8 mouse cellular contexts compared by ENCODE assay signal in genomic region chr4:126057207-126058133, GRCm38 (mm10). TPM values are rescaled to one million over a fixed set of nuclear protein-coding genes. Genes with fewer than 3 reads are reported as not detected.
DNase-seq lines count a peak whose midpoint lies in the region; ATAC-seq and TF ChIP-seq lines count a peak whose summit lies in the region.

No protein-coding gene starts in this region.

- no peaks in the 10 kb centered on the region for H3K9me3 ChIP-seq in erythroblast, embryonic 14.5 days (ENCODE audit: control insufficient read depth, low read length)
- no peaks in the 10 kb centered on the region for H3K9me3 ChIP-seq in limb, embryonic 15.5 days
- H3K9me3 ChIP-seq in stomach, embryonic 14.5 days (ENCODE audit: control insufficient read depth, low read depth, low read length) = no peaks in the 10 kb centered on the region

- 13% methylated on average over 19 of the region's 19 CpGs for WGBS in limb, embryonic 15.5 days
- 14% methylated on average over 19 of the region's 19 CpGs for WGBS in stomach, embryonic 14.5 days

- H3K27me3 ChIP-seq in testis, adult 2 months (ENCODE audit: control insufficient read depth, insufficient read depth, low read length) = no peaks in the 10 kb centered on the region
- H3K27me3 ChIP-seq in erythroblast, embryonic 14.5 days (ENCODE audit: control insufficient read depth) = no peaks in the 10 kb centered on the region
- H3K27me3 ChIP-seq in limb, embryonic 15.5 days = no peaks in the 10 kb centered on the region
- no peaks in the 10 kb centered on the region for H3K27me3 ChIP-seq in stomach, embryonic 14.5 days (ENCODE audit: control insufficient read depth, insufficient read depth, low read length)

- H3K4me1 ChIP-seq in testis, adult 2 months (ENCODE audit: control insufficient read depth, insufficient read depth, low read length) = peaks cover 3% of the 10 kb centered on the region; the same call in 1 of the 2 replicates
- H3K4me1 ChIP-seq in erythroblast, embryonic 14.5 days (ENCODE audit: control insufficient read depth) = peaks cover 31% of the 10 kb centered on the region
- H3K4me1 ChIP-seq in limb, embryonic 15.5 days = peaks cover 17% of the 10 kb centered on the region
- 0 out of 2 replicates have a peak, but pooled peaks cover 10% of the 10 kb centered on the region for H3K4me1 ChIP-seq in stomach, embryonic 14.5 days (ENCODE audit: control insufficient read depth, insufficient read depth, low read length)

- peak overlapping the region; percentile 99 for H3K4me3 ChIP-seq in testis, adult 2 months (ENCODE audit: control insufficient read depth, low read depth, low read length)
- H3K4me3 ChIP-seq in erythroblast, embryonic 14.5 days (replicated peaks) = peak overlapping the region; percentile 77
- H3K4me3 ChIP-seq in limb, embryonic 15.5 days = peak overlapping the region; percentile 76
- H3K4me3 ChIP-seq in stomach, embryonic 14.5 days (ENCODE audit: low read depth, low read length) = peak overlapping the region; percentile 51

- DNase-seq in testis, postnatal 14 days (ENCODE audit: low spot score) = no peak
- DNase-seq in layer of hippocampus, postnatal 36 days = no peak
- no peak for DNase-seq in MN1 (ENCODE audit: low spot score)
- no peak for DNase-seq in adrenal gland, adult 2 months

- peaks cover 2% of the 10 kb centered on the region; the same call in 1 of the 2 replicates for H3K36me3 ChIP-seq in testis, adult 2 months (ENCODE audit: control insufficient read depth, insufficient read depth, low read length)
- peaks cover 36% of the 10 kb centered on the region for H3K36me3 ChIP-seq in erythroblast, embryonic 14.5 days (ENCODE audit: control insufficient read depth)
- peaks cover 38% of the 10 kb centered on the region for H3K36me3 ChIP-seq in limb, embryonic 15.5 days
- peaks cover 12% of the 10 kb centered on the region; the same call in 1 of the 2 replicates for H3K36me3 ChIP-seq in stomach, embryonic 14.5 days (ENCODE audit: control insufficient read depth, insufficient read depth, low read length)

- no peak for TF ChIP-seq CTCF in testis, adult 2 months (IDR thresholded peaks at IDR 0.05; ENCODE audit: control insufficient read depth, insufficient read depth, insufficient replicate concordance, low read depth, low read length)

- no peak for TF ChIP-seq POLR2A in testis, adult 2 months (IDR thresholded peaks at IDR 0.05; ENCODE audit: control insufficient read depth, low read depth, low read length)

- H3K27ac ChIP-seq in testis, adult 2 months (ENCODE audit: control insufficient read depth, insufficient read depth, low read depth, low read length) = peak overlapping the region; percentile 79
- H3K27ac ChIP-seq in limb, embryonic 15.5 days = peak overlapping the region; percentile 71
- no peak overlapping the region for H3K27ac ChIP-seq in stomach, embryonic 14.5 days (ENCODE audit: low read length)

- H3K4me2 ChIP-seq in limb, embryonic 15.5 days = peak overlapping the region; percentile 90
- peak overlapping the region; percentile 60 for H3K4me2 ChIP-seq in stomach, embryonic 14.5 days (replicated peaks; ENCODE audit: low read depth, low read length)

- ATAC-seq in limb, embryonic 15.5 days (ENCODE audit: insufficient number of reproducible peaks, low FRiP score, low TSS enrichment, low read depth) = no peak
- no peak for ATAC-seq in stomach, embryonic 14.5 days (ENCODE audit: insufficient number of reproducible peaks, insufficient read depth, low FRiP score, low read depth)

- peak overlapping the region; percentile 47 for H3K9ac ChIP-seq in limb, embryonic 15.5 days
- peak overlapping the region; percentile 25; the same call in 1 of the 2 replicates for H3K9ac ChIP-seq in stomach, embryonic 14.5 days (replicated peaks; ENCODE audit: low read depth, low read length)

RNA-seq across cellular contexts. Expression of gene Oscp1, which starts 0.9 kb away (rescaled TPM):
- polyA plus RNA-seq in testis, adult 2 months (2012; rRNA removed) = 166 and 189 TPM in 2 replicates
- 0.02 TPM in 1 of 2 replicates, not detected in the other for polyA plus RNA-seq in erythroblast, embryonic 14.5 days (2012)
- 11.5 TPM in 2 replicates for polyA plus RNA-seq in limb, embryonic 15.5 days (2015; fragmentation: Nextera tagmentation; extraction: Ambion mirVana)
- polyA plus RNA-seq in stomach, embryonic 14.5 days (2014; fragmentation: Nextera tagmentation; extraction: Ambion mirVana) = 13.3 and 16.0 TPM in 2 replicates
- total RNA-seq in layer of hippocampus, postnatal 36 days (2021) = 10 to 100 TPM; 42.1 to 48.0 TPM
- 10 to 100 TPM in 1 of 2 experiments, 1 to 10 TPM in 1; 9.5 to 10.9 TPM for total RNA-seq in adrenal gland, adult 2 months (2021)
- 1.6 and 2.1 TPM in 2 replicates for polyA plus RNA-seq in adrenal gland, adult 2 months (2012; rRNA removed)

RNA-seq across cellular contexts. Expression of gene Mrps15, which starts 10.7 kb away (rescaled TPM):
- 30.4 and 33.9 TPM in 2 replicates for polyA plus RNA-seq in testis, adult 2 months (2012; rRNA removed)
- 12.6 and 15.9 TPM in 2 replicates for polyA plus RNA-seq in erythroblast, embryonic 14.5 days (2012)
- polyA plus RNA-seq in limb, embryonic 15.5 days (2015; fragmentation: Nextera tagmentation; extraction: Ambion mirVana) = 125 and 130 TPM in 2 replicates
- 137 and 148 TPM in 2 replicates for polyA plus RNA-seq in stomach, embryonic 14.5 days (2014; fragmentation: Nextera tagmentation; extraction: Ambion mirVana)
- 10 to 100 TPM; 44.1 to 44.9 TPM for total RNA-seq in layer of hippocampus, postnatal 36 days (2021)
- total RNA-seq in adrenal gland, adult 2 months (2021) = 100 to 1,000 TPM in 1 of 2 experiments, 10 to 100 TPM in 1; 77.2 to 112 TPM
- 196 TPM in 2 replicates for polyA plus RNA-seq in adrenal gland, adult 2 months (2012; rRNA removed)

RNA-seq across cellular contexts. Expression of gene Csf3r, which starts 33.1 kb away (rescaled TPM):
- 0.59 and 0.80 TPM in 2 replicates for polyA plus RNA-seq in testis, adult 2 months (2012; rRNA removed)
- 0.04 and 0.11 TPM in 2 replicates for polyA plus RNA-seq in erythroblast, embryonic 14.5 days (2012)
- 0.66 and 1.2 TPM in 2 replicates for polyA plus RNA-seq in limb, embryonic 15.5 days (2015; fragmentation: Nextera tagmentation; extraction: Ambion mirVana)
- polyA plus RNA-seq in stomach, embryonic 14.5 days (2014; fragmentation: Nextera tagmentation; extraction: Ambion mirVana) = 0.45 and 1.1 TPM in 2 replicates
- total RNA-seq in layer of hippocampus, postnatal 36 days (2021) = 1 to 10 TPM; 4.4 to 4.5 TPM
- total RNA-seq in adrenal gland, adult 2 months (2021) = 1 to 10 TPM; 1.5 to 1.6 TPM
- 3.1 TPM in 2 replicates for polyA plus RNA-seq in adrenal gland, adult 2 months (2012; rRNA removed)

RNA-seq across cellular contexts. Expression of gene Lsm10, which starts 39.0 kb away (rescaled TPM):
- polyA plus RNA-seq in testis, adult 2 months (2012; rRNA removed) = 41.9 and 43.5 TPM in 2 replicates
- 0.74 and 0.84 TPM in 2 replicates for polyA plus RNA-seq in erythroblast, embryonic 14.5 days (2012)
- 50.1 and 51.2 TPM in 2 replicates for polyA plus RNA-seq in limb, embryonic 15.5 days (2015; fragmentation: Nextera tagmentation; extraction: Ambion mirVana)
- 57.5 and 58.4 TPM in 2 replicates for polyA plus RNA-seq in stomach, embryonic 14.5 days (2014; fragmentation: Nextera tagmentation; extraction: Ambion mirVana)
- 10 to 100 TPM; 16.5 to 18.1 TPM for total RNA-seq in layer of hippocampus, postnatal 36 days (2021)
- 10 to 100 TPM; 23.4 to 30.7 TPM for total RNA-seq in adrenal gland, adult 2 months (2021)
- 29.3 and 32.5 TPM in 2 replicates for polyA plus RNA-seq in adrenal gland, adult 2 months (2012; rRNA removed)

RNA-seq across cellular contexts. Expression of gene Stk40, which starts 46.3 kb away (rescaled TPM):
- 33.5 and 33.9 TPM in 2 replicates for polyA plus RNA-seq in testis, adult 2 months (2012; rRNA removed)
- 4.2 and 4.6 TPM in 2 replicates for polyA plus RNA-seq in erythroblast, embryonic 14.5 days (2012)
- 32.4 and 35.4 TPM in 2 replicates for polyA plus RNA-seq in limb, embryonic 15.5 days (2015; fragmentation: Nextera tagmentation; extraction: Ambion mirVana)
- 20.0 and 23.6 TPM in 2 replicates for polyA plus RNA-seq in stomach, embryonic 14.5 days (2014; fragmentation: Nextera tagmentation; extraction: Ambion mirVana)
- 10 to 100 TPM; 28.5 to 29.0 TPM for total RNA-seq in layer of hippocampus, postnatal 36 days (2021)
- 10 to 100 TPM; 43.0 to 56.0 TPM for total RNA-seq in adrenal gland, adult 2 months (2021)
- polyA plus RNA-seq in adrenal gland, adult 2 months (2012; rRNA removed) = 33.2 and 33.5 TPM in 2 replicates
